Mouse (Mus musculus) hindbrain, embryonic 11.5 days (tissue): ENCODE measurements around the gene Stxbp1. TPM values are rescaled to one million over a fixed set of nuclear protein-coding genes. Genes with fewer than 3 reads are reported as not detected.
A peak's percentile ranks its signal among the peaks of the same experiment; 100 is the strongest.

Experiments
- ATAC-seq: fragments of 200-750 bp; cut with Nextera tagmentation; 2 replicates; pipeline ENCODE4 v1.8.0; 2017; ENCODE audit warnings: mild to moderate bottlenecking, moderate TSS enrichment, moderate library complexity; ENCODE audit not compliant: low FRiP score
- DNase-seq: peaks from one replicate; pipeline ENCODE4 v3.0.0-alpha.2; 2015; ENCODE audit warnings: low spot score
- H3K27ac ChIP-seq: fragments of 300-500 bp; sonication (generic); 2 replicates; pipeline ENCODE4 v1.5.1; 2014; ENCODE audit warnings: mild to moderate bottlenecking, low read depth, low read length
- H3K27me3 ChIP-seq: fragments of 300-500 bp; sonication (generic); 2 replicates; pipeline ENCODE4 v1.6.1; 2014; ENCODE audit warnings: mild to moderate bottlenecking, low read length, moderate library complexity, mixed read lengths; ENCODE audit not compliant: control insufficient read depth, insufficient read depth
- H3K36me3 ChIP-seq: fragments of 300-500 bp; sonication (generic); 2 replicates; pipeline ENCODE4 v1.6.1; 2014; ENCODE audit warnings: mild to moderate bottlenecking, low read length, moderate library complexity, mixed read lengths; ENCODE audit not compliant: control insufficient read depth, insufficient read depth
- H3K4me1 ChIP-seq: fragments of 300-500 bp; sonication (generic); replicated peaks from 2 replicates; pipeline ENCODE4 v1.6.1; 2014; ENCODE audit warnings: low read length, mixed read lengths; ENCODE audit not compliant: control insufficient read depth, insufficient read depth
- H3K4me2 ChIP-seq: fragments of 300-500 bp; sonication (generic); replicated peaks from 2 replicates; pipeline ENCODE4 v1.6.1; 2014; ENCODE audit warnings: mild to moderate bottlenecking, low read depth, low read length
- H3K4me3 ChIP-seq: fragments of 300-500 bp; sonication (generic); 2 replicates; pipeline ENCODE4 v1.5.1; 2014; ENCODE audit warnings: low read depth, low read length
- H3K9ac ChIP-seq: fragments of 300-500 bp; sonication (generic); 2 replicates; pipeline ENCODE4 v1.6.1; 2014; ENCODE audit warnings: low read depth, low read length
- H3K9me3 ChIP-seq: fragments of 300-500 bp; sonication (generic); 2 replicates; pipeline ENCODE4 v1.6.1; 2016; ENCODE audit warnings: low read length; ENCODE audit not compliant: control insufficient read depth
- WGBS: fragments of 180-500 bp; shearing (Covaris S2); extraction: QIAGEN DNeasy Blood & Tissue Kit; methylation state at CpG from one replicate; pipeline ENCODE4 v1.1.7; 2014; 5-methylcytosine and 5-hydroxymethylcytosine counted together
- polyA plus RNA-seq: library from polyadenylated mRNA; unstranded; fragments of >200 nt; fragmentation: Nextera tagmentation; extraction: Ambion mirVana; gene quantifications from 2 replicates; pipeline ENCODE4 v1.2.1, GENCODE M21; 2014

Gene Stxbp1
- polyA plus RNA-seq, 1 experiment from 2014 or later = 64.7 TPM

- H3K27me3 ChIP-seq = no peaks in the 10 kb centered on the region
- H3K9ac ChIP-seq = no peak overlapping the region
- H3K36me3 ChIP-seq = no peaks in the 10 kb centered on the region
- 64% methylated on average over 2 of the region's 2 CpGs for WGBS
- no peak overlapping the region for H3K4me3 ChIP-seq
- ATAC-seq = no peak
- H3K4me2 ChIP-seq = no peak overlapping the region
- H3K9me3 ChIP-seq = no peaks in the 10 kb centered on the region
- H3K4me1 ChIP-seq = no peaks in the 10 kb centered on the region
- no peak overlapping the region for H3K27ac ChIP-seq
- DNase-seq = peak; percentile 62
Observed at GRCm38 (mm10) chr2:32864755-32865154, 17.7 kb upstream of the Stxbp1 start.

DNA sequence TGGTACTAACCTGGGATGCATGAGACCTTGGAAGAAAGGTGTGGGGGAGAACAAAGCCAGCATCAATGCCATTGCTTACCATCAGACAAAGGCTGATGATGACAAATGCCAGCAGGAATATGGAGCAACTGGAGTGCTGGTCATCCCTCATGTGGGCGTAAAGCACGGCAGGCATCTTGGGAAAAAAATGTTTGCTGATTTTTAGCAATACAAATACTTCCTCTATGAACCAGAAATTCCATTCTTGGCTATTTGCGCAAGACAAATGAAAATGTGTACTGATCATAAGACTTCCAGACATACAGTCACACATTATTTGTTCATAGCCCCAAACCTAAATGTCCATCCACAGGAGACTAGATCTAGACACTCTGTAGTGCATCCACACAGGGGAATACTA is 16.3 kb upstream of the Stxbp1 start:
- ATAC-seq = no peak
- no peak overlapping the region for H3K4me3 ChIP-seq
- no peak overlapping the region for H3K4me2 ChIP-seq
- H3K27ac ChIP-seq = no peak overlapping the region
- 93% methylated on average over 3 of the region's 3 CpGs for WGBS
- H3K36me3 ChIP-seq = no peaks in the 10 kb centered on the region
- H3K27me3 ChIP-seq = no peaks in the 10 kb centered on the region
- H3K9ac ChIP-seq = no peak overlapping the region
- H3K4me1 ChIP-seq = no peaks in the 10 kb centered on the region
- no peaks in the 10 kb centered on the region for H3K9me3 ChIP-seq
- no peak for DNase-seq

- H3K9me3 ChIP-seq = no peaks in the 10 kb centered on the region
- ATAC-seq (no peak), DNase-seq (no peak)
- H3K4me1 ChIP-seq = no peaks in the 10 kb centered on the region
- H3K4me2 ChIP-seq = no peak overlapping the region
- H3K4me3 ChIP-seq = no peak overlapping the region
- H3K27ac ChIP-seq = no peak overlapping the region
- 85% methylated on average over 8 of the region's 8 CpGs for WGBS
- H3K9ac ChIP-seq = no peak overlapping the region
- no peaks in the 10 kb centered on the region for H3K36me3 ChIP-seq
- no peaks in the 10 kb centered on the region for H3K27me3 ChIP-seq
Observed at GRCm38 (mm10) chr2:32860799-32861198, 13.8 kb upstream of the Stxbp1 start.

- DNase-seq = no peak
- Histone ChIP-seq H3K27me3 (no peaks in the 10 kb centered on the region), H3K4me2 (no peak overlapping the region), H3K9me3 (no peaks in the 10 kb centered on the region), H3K36me3 (no peaks in the 10 kb centered on the region), H3K4me1 (no peaks in the 10 kb centered on the region), H3K27ac (no peak overlapping the region), H3K4me3 (no peak overlapping the region), H3K9ac (no peak overlapping the region)
- ATAC-seq = no peak
- 84% methylated on average over 5 of the region's 5 CpGs for whole genome bisulfite sequencing
Observed at GRCm38 (mm10) chr2:32859622-32860012, 12.6 kb upstream of the Stxbp1 start.

DNA sequence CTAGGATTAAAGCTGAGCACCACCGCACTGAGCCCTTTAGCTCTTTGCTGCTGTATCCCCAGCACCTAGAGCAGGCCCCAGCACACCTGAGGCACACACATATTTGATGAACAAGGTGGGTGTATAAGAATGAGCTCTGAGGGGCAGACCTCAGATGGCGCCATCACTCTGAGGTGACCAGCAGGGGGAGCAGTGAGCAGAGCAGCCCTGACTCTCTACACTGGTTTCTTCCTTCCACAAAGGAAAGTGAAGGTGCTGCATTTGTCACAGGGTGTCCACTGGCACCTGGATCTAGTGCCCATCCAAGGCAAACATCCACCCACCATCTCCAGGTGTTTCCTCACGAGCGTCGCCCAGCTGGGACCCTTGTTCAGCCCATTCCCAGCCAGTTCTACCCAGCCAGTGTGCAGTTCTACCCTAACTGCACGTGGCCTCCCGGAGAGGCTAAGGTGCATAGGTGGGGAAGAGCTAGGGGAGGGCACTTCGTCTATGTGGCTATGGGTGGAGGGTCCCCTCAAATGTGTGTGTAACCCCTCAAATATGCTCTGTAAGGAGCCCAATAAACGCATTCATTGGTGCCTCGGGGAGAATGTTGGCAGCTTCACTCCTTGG is 12.1 kb upstream of the Stxbp1 start:
- ATAC-seq = 0 out of 2 replicates have a peak, but pooled peaks have one; percentile 43
- H3K9me3 ChIP-seq = no peaks in the 10 kb centered on the region
- H3K27me3 ChIP-seq = no peaks in the 10 kb centered on the region
- peak; percentile 82 for DNase-seq
- no peaks in the 10 kb centered on the region for H3K4me1 ChIP-seq
- WGBS = 40% methylated on average over 10 of the region's 10 CpGs
- H3K36me3 ChIP-seq = no peaks in the 10 kb centered on the region
- no peak overlapping the region for H3K9ac ChIP-seq
- H3K27ac ChIP-seq = no peak overlapping the region
- no peak overlapping the region for H3K4me2 ChIP-seq
- H3K4me3 ChIP-seq = no peak overlapping the region

DNA sequence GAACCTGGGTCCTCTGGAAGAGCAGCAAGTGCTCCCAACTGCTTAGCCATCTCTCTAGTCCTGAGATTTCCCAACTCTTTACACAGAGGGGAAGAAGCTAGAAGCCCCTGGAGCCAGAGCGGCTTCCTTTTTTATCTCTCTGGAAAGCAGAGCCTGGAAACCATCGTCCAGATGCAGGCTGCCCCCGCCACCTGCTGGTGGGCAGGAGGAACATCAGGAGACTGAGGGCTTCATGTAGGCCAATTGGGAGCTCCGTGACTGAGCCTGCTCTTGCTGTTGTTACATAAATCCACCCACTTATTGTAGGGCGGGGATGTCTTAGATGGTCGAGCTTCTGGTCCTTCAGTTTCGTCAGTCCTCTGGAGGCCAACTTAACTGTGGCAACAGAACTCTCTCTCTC is 10.5 kb upstream of the Stxbp1 start:
- Histone ChIP-seq H3K27ac (no peak overlapping the region), H3K4me2 (no peak overlapping the region), H3K27me3 (peaks cover 2% of the 10 kb centered on the region; the same call in 1 of the 2 replicates), H3K9ac (no peak overlapping the region), H3K4me3 (no peak overlapping the region), H3K4me1 (no peaks in the 10 kb centered on the region), H3K36me3 (no peaks in the 10 kb centered on the region), H3K9me3 (no peaks in the 10 kb centered on the region)
- ATAC-seq (no peak), DNase-seq (peak; percentile 86)
- 2% methylated on average over 7 of the region's 7 CpGs for WGBS

- Histone ChIP-seq H3K9me3 (no peaks in the 10 kb centered on the region), H3K4me2 (no peak overlapping the region), H3K4me1 (0 out of 2 replicates have a peak, but pooled peaks cover 4% of the 10 kb centered on the region), H3K36me3 (no peaks in the 10 kb centered on the region), H3K4me3 (no peak overlapping the region), H3K9ac (no peak overlapping the region), H3K27ac (no peak overlapping the region), H3K27me3 (peaks cover 8% of the 10 kb centered on the region)
- DNase-seq (no peak), ATAC-seq (no peak)
- 51% methylated on average over 5 of the region's 5 CpGs for WGBS
Observed at GRCm38 (mm10) chr2:32855790-32856465, 8.9 kb upstream of the Stxbp1 start.

DNA sequence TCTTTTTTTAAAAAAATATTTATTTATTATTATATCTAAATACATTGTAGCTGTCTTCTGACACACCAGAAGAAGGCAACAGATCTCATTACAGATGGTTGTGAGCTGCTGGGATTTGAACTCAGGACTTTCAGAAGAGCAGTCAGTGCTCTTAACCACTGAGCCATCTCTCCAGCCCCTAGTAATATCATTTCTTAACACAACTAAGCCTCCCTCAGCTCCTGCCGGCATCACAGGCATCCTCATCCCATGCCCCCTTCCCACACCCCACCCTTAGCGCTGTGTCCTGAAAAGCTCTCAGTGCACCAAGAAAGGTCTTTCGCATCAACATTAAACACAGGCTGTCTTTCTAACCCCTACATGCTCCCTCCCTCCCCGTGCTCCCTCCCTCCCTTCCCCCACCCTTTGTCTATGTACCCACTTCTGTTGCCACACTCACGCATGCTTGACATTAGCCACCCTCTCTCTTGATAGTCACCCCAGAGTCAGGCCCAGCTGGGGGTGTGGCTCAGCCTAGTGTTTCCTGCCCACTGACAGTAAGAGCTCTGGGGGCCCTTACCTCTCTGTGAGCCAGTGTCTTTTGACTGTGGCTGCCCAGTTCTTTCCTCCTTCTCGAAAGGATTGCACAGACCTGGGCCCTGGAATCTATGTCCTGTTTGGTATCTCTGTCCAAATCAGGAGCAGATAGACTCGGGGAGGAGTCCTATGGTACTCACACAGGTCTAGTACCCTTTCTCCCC is 8.2 kb upstream of the Stxbp1 start:
- H3K36me3 ChIP-seq = no peaks in the 10 kb centered on the region
- H3K9ac ChIP-seq = no peak overlapping the region
- ATAC-seq (no peak), DNase-seq (no peak)
- H3K9me3 ChIP-seq = no peaks in the 10 kb centered on the region
- no peak overlapping the region for H3K4me3 ChIP-seq
- peaks cover 8% of the 10 kb centered on the region for H3K27me3 ChIP-seq
- H3K4me1 ChIP-seq = 0 out of 2 replicates have a peak, but pooled peaks cover 4% of the 10 kb centered on the region
- H3K27ac ChIP-seq = no peak overlapping the region
- WGBS = 66% methylated on average over 7 of the region's 7 CpGs
- no peak overlapping the region for H3K4me2 ChIP-seq
